Mouse (Mus musculus) lung, adult 18-20 months (tissue): ENCODE measurements around the gene Pdcl2.

Source experiments
- DNase-seq, 2 experiments: peaks; one replicate each; pipeline ENCODE4 v3.0.0; 2022; ENCODE audit warnings: mixed read lengths in 2 of 2

Gene Pdcl2

GRCm38 (mm10) chr5:76330953-76331352 lies at the start of gene Pdcl2:
TSS of gene Pdcl2 (minus strand) at chr5:76331156.
- no peak for DNase-seq

- DNase-seq = no peak
Measured at GRCm38 (mm10) chr5:76379216-76379615, 48.3 kb upstream of the Pdcl2 start.

GRCm38 (mm10) chr5:76369215-76369840 lies 38.4 kb upstream of the Pdcl2 start:
- DNase-seq = no peak

GRCm38 (mm10) chr5:76365406-76365805 lies 34.5 kb upstream of the Pdcl2 start:
- peak; percentile 3 to 44 for DNase-seq

DNA sequence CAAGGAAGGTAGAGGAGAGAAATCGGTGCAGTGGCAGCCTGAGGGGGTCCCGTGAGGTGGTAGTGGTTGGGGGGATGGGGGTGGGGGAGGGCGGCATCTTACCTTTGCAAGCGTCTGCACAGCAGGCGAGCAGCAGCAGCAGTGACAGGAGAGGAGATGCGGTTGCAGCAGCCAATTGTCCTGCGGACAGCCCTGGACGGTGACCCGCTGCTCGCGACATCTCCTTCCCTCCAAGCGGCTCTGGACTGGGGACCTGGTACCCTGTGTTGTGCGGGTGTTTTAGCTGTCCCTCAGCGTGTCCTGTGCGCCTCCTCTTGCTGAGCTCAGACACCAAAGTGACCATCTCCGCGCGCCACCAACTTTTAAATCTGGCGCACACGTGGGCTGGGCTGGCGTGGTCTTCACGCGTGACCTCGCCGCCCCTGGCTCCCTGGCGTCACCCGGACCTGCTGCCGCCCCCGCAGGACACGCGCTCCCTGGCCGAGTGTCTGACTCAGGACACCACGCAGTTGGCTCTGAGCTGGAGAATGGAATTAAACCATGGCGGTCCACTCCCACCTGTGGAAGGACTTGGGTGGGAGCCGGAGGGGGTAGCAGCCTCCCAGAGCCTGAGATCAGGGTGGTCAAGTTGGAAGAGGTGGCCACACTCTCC lies 32.6 kb upstream of the Pdcl2 start, which contains the start of gene Nmu:
TSS of gene Nmu (minus strand) at position 336 of the 652 bp plus-strand sequence.
- no peak for DNase-seq

- no peak for DNase-seq
Measured at GRCm38 (mm10) chr5:76360786-76361185, 29.8 kb upstream of the Pdcl2 start.

- DNase-seq = no peak
Measured at GRCm38 (mm10) chr5:76360057-76360456, 29.1 kb upstream of the Pdcl2 start.

- DNase-seq = no peak
Measured at GRCm38 (mm10) chr5:76351953-76352611, 21.1 kb upstream of the Pdcl2 start.

DNA sequence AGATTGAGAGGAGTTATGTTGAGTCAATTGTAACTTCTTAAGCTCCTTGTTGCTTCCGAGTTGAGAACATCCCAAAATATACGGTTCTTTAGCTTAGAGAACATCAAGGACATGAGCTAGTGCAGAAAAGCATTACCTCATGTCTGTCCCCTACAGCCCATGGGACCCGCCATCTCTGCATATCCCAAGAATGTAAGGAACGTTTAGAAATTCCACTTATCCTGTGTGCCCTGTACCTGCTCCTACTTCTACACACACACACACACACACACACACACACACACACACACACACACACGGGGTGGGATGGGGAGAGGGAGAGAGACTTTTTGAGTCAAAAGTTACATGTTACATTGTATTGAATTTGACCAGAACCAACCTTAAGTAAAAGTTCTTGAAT lies 20.6 kb upstream of the Pdcl2 start:
- no peak for DNase-seq

DNA sequence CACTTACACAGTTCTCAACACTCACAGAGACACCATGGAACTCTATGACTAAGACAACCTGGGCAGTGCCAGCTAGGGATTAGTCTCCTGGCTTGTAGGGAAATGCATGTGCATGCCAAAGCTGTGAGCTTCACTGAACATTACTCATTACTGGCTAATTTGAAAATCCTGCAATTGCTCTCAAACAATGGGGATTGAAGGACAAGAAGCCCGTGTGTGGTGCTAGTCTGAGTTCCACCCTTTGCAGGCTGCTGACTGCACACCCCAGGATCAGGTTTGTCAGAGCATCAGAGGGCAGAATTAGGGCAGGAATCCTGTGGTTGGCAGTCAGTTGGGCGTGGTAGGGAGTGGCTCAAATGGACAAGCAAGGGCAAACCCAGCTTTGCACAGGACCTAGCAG lies 15.2 kb upstream of the Pdcl2 start:
- DNase-seq = no peak

DNA sequence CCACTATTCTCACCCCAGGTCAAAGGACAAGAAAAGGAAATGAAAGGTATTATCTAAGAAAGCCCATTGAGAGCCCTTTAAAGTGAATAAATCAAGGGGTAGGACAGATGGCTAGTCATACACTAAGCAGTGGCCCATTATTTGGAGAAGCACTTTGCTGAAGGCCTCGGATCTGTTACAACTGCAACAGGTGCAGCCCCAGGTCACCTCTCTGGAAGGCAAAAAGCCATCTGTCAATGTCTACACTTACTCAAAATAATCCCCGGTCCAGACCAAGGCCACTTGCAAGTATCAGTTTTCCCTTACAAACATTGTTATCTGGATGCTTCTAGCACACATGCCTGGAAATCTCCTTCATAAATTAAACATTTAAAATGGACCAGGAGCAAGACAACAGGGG lies 10.0 kb upstream of the Pdcl2 start:
- no peak for DNase-seq

DNA sequence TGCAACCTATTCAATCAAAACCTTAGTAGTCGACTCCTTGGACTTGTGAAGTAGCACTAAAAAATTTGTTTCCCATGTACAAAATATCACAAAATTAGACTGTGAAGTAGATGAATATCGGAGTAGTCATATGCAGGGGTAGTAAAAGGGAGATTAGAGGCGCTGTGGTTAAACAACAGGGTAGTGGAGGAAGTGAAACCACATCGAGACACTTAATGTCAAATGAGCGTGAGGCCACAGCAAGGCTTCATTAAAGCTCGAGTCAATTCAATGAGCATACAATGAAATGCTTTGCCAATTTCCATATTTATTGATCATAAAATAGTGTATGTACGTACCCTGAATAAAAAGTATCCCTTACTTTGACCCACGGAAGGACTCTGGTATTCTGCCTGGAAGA lies 6.1 kb upstream of the Pdcl2 start:
- DNase-seq = no peak

- DNase-seq = no peak
Measured at GRCm38 (mm10) chr5:76333833-76334232, 2.9 kb upstream of the Pdcl2 start.

- DNase-seq = no peak
Measured at GRCm38 (mm10) chr5:76327296-76327695, 3.7 kb downstream of the Pdcl2 start.

DNA sequence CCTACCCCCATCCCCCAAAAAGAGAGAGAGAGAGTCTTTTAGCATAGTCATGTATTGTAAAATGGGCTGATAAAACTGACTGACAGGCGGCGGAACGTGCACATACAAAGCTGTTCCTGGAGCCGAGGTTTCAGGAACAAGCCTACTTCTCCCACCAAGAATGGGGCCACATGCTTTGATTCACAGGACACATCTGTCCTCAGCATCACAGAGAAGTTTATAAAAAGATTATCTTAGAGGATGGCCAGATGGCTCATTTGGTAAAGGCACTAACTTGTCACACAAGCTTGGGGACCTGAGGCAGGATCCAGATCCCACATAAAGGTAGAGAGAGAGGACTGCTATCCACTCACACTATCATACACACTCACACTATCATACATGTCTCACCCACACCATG lies 5.8 kb downstream of the Pdcl2 start:
- DNase-seq = no peak

DNA sequence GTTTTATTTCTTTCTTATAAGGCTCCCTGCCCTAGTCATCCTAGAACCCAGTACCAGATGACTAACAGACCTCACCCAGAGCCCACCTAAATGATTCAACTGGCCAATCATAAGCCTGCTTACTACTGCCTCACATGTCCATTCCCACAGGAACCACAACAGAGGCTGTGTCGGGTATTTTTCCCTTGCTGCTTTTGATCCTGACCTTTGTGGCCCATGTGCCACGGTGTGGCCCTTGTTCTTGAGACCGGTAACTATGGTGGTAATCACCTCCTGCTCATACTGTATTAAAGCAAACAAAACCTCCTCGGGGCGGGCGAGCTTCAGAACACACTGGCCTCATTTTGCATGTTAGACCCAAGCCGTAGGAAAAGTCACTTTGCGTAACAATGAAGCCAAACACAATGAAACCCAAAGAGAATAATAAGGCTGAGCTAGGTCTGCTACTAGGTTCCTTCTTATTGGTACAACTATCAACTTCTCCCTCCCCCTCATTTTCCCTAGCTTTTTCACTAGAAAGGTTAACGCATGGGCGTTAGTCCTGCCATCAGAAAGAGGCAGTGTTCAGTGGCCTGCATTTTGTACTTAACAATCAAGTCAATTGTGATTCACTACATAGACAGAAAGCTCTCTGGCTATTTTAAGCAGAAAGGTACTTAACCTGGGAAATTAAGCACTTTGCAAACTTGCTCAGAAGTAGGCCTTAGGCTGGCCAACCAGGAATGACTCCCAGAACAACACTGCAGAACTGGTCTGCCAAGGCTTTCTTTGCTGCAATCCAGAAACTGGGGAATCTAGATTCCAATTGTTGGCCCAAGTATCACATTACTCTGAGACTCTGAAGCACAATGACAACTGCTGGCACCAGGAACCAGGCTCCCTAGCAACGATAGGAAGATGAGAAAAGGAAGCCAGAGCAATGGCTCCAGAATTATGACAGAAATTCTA lies 9.4 kb downstream of the Pdcl2 start:
- peak; percentile 51 to 67 for DNase-seq

GRCm38 (mm10) chr5:76308206-76308605 lies 22.8 kb downstream of the Pdcl2 start:
- DNase-seq = no peak

GRCm38 (mm10) chr5:76306261-76306660 lies 24.7 kb downstream of the Pdcl2 start:
- no peak for DNase-seq

- DNase-seq = peak; percentile 8 to 12
Measured at GRCm38 (mm10) chr5:76305616-76306015, 25.3 kb downstream of the Pdcl2 start.

- DNase-seq = peak; percentile 89
Measured at GRCm38 (mm10) chr5:76304452-76305341, 26.3 kb downstream of the Pdcl2 start, which contains the start of gene Clock. TSS of gene Clock (minus strand) at chr5:76304792.

GRCm38 (mm10) chr5:76303745-76304451 lies 27.1 kb downstream of the Pdcl2 start:
- peak; percentile 86 to 90 for DNase-seq
